Mouse (Mus musculus) gastrocnemius, postnatal 36 days (tissue): ENCODE measurements at regions not wholly inside any gene's neighbourhood (a gene's known extent, or its start where the extent isn't known, plus 50 kb on each side); places are given as distances from the start of the nearest gene placed in this dataset.
A peak's percentile ranks its signal among the peaks of the same experiment; 100 is the strongest.
"Not testable (repeated sequence)": the region's sequence is repeated elsewhere in the genome, so short reads cannot be mapped to it uniquely, and the experiment has no call there.

Source experiments
- DNase-seq, 2 experiments: peaks; one replicate each; pipeline ENCODE4 v3.0.0; 2022
- intact Hi-C: fragments of 180-260 bp; cut with DNase I; formaldehyde crosslinking; loops from one replicate; pipeline ENCODE4 v1.15.1; 2025

DNA sequence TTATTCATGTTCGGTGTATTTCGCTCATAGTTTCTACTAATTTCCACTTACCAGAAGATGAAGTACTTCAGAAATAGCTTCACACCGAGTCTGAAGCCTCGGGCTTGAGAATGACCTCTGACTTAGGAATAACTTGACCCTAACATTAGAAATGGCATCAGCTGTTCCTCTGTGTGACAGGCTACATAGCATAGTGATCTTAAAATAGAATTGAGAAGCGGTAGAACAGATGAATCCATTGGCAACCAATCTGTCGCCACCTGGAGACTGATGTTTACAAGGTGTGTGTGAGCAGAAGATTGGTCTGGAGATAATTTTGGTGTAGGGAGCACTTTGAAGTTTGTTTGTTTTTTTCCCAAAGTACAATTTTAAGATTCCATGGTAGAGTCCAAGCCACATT is 60.9 kb upstream of the Ahi1 start:
- intact Hi-C loops, result no loop called here
- DNase-seq, result no peak

DNA sequence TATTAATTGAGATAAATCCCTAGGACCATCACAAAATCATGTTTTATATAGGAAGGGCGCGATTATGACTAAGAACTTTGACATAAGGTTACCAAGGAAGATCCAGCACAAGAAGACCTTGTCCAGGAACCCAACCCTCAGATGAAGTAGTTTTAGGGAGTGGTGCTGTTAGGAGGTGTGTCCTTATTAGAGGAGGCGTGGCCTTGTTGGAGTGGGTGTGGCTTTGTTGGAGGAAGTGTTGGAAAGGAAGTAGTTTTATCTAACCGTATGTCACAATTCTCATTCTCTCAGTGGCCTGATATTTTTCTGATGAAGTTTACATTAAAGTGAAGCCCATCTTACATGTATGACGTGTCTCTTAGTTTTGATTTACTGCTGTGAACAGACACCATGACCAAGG is 68.7 kb upstream of the Ahi1 start:
- intact Hi-C loops, result no loop called here
- DNase-seq, result no peak

DNA sequence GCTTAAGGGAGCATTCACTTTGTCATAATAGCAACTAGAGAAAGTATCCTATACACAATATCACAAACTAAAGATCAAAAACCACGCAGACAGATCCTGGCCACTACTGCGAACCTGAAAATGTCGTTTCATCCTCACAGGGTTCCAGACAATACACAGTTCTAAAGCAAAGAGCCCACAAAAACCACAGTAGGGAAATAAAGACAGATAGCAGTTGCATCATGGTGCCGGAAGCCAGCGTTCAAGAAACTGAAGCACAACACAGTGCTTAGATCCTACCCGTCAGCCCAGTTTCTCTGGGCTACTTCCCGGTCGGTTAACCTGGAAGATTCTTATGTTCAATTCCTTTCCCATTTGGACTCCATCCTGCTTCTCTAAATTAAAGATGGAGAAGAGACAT is 69.7 kb upstream of the Ahi1 start:
- intact Hi-C loops, result no loop called here
- DNase-seq, result no peak

DNA sequence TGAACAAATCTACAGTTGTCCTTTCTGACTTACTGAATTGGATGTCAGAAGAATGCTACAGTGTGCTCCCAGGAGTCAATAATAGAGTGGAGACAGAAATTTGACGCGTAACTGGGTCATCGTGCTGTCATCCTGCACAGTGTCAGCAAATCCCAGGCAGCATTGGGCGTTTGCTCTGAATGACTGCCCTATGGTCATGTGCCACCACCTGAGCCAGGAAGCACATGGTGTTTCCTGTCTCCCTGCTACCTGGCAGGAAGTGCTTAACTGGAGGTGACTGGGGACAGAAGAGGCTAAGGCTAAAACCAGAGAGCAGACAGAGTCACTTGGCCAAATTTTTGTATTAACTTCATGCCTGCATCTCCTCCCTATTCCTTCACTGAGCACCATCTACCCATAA is 72.1 kb upstream of the Ahi1 start:
- no peak for DNase-seq
- intact Hi-C loops, result no loop called here

DNA sequence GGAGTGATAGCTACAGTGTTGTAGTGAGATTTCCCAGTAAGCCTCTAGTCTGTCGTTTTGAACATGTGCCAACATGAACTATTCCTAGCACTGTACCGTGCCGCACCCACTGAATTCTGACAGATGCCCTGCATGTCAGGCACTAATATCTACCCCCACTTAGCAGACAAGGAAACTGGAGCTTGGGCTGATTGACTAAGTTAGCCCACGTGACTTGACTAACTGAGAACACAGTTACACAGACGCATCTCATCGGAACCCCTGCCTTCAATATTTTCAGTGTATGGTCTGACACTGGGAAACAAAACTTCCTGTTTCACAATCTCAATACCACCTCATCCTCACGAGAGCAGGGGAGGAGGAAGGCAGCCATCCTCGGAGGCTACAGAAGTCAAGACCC is 72.9 kb upstream of the Ahi1 start:
- intact Hi-C loops, result no loop called here
- DNase-seq, result no peak

DNA sequence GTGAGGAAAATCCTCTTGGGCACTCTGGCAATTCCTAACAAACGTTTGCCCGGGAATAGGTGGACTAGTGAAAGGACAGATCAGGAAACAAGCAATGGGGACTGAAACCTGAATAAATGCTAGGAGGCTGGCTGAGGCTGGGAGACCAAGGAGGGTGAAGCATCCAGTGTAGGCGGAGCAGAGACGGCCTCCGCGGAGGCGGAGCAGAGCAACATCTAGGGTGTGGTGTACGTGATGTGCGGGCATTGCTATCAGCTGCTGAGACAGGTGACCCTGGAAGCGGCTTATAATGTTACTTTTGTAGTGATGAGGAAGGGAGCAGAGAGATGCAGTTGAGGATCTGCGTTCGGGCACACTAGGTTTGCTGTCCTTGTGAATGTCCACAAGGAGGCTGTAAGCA is 85.3 kb upstream of the Ahi1 start:
- no peak for DNase-seq
- intact Hi-C loops, result no loop called here

DNA sequence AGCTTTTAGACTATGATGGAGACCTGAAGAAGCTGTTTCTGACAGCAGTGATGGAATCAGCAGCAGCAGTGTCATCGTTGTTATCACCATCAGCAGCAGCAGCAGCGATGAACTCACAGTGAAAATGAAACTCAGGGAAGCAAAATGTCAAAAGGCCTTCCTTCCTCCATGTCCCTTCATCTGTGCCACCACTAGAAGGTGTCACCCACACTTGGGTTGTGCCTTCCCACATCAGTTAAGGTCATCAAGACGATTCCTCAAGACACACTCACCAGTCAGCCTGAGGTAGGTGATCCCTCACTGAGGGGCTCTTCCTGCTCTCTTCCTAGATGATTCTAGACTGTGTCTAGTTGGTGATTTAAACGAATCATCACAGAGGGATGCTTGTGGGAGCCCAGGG is 87.3 kb upstream of the Ahi1 start:
- DNase-seq, result no peak
- intact Hi-C loops, result no loop called here

DNA sequence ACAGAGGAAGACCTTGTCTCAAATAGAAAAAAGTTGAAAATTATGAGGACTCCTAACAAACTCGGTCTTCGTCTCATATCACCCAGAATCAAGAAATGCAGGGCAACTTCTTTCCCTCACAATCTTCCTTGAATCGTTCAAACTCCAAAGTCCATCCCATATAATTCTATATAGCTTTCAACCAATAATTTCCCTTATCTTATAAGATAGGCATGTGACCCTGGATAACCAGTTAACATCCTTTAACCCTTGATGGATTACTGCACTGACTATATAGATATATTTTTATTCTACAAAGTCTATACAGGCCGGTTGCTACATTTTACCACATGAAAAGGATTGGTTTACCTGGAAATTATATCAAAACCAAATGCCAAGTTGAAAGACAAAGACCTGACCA is 94.9 kb upstream of the Ahi1 start:
- intact Hi-C loops, result no loop called here
- DNase-seq, result no peak

DNA sequence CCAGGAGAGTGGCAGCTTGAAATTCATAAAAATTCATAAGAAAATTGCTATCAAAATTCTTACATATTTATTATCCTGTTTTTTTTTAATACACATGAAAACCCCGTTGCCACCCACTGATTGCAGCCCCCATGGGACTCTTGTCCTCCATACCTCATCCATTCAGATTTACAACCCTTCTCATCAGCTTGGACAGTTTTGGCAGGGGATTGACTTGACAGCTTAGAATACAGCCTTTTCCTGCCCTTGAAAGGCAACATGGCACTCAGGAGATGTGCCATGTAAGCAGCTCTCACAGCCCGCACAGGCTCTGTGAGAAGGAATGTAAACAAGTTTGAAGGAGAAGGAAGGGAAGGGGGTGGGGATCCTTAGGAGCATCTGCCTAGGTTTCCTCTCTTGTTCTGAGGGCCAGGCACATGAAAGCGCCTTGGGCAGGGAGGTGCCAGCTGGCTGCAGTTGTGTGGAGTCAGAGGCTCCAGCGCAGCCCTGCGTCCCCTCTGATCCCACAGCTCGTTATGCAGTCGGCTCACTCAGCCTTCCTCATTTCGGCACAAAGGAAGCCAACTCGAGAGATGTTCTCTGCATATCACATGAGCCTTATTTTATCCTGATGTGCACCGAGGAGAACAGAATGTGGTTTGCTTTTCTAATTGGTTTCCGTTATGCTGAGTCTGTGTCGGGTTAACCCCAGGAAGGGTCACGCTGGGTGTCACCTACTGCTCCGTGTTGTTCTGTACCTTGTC is 97.6 kb upstream of the Ahi1 start:
- intact Hi-C loops, result no loop called here
- DNase-seq, result peak; percentile 33 to 44

DNA sequence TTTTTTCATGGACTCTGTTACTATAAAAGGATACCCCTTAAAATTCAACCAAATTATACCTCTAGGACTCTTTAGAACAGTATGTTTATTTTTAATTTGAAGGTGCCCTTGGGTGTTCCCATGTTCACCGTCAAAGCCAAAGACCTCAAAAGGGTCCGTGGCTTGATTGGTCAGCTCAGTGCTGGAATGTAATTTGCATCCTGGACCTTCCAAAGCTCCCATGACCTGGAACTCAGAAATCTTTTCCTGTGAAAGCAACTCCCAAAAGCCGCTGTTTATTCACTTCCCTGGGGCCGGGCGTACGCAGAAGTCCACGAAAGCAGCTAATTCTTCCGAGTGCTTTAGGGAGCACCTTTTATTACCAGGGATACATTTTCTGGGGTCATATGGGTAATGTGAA is 105.1 kb upstream of the Ahi1 start:
- intact Hi-C loops, result no loop called here
- DNase-seq, result no peak

DNA sequence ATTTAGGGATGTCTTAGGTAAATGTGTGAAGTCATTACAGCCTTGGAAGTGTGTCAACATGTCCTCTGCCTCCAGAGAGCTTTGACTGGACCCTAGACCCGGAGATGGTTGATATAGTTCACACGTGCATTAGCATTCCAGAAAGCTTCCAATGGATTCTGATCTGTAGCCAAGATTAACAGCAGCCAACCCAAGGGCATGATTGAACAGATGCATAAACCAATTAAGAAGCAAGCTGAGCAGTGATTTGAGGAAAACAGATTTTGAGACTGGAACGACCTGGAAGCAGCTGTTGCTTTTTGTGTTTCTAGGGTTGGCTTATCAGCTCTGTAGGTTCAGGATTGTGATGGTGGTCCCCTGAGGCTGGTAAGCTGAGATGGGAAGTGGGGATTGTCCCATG is 109.1 kb upstream of the Ahi1 start:
- intact Hi-C loops, result no loop called here
- no peak for DNase-seq

DNA sequence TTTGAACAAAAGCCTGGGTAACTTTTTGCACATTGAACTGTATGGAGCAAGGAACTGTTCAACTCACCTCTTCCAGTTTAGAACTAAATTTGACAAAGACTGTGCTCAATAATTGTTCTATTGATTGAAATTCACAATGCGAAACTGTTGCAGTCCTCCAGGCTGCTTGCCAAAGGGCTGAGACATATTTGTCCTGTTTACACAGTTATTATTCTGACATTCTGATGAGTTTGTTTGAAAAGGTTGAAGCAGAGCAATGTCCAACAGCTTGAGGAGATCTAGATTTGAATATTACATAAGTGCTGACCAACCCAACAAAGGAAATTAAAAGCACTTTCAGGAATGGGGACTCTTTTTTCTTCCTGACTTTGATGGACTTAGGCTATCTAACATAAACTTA is 110.2 kb upstream of the Ahi1 start:
- DNase-seq, result no peak
- intact Hi-C loops, result no loop called here

DNA sequence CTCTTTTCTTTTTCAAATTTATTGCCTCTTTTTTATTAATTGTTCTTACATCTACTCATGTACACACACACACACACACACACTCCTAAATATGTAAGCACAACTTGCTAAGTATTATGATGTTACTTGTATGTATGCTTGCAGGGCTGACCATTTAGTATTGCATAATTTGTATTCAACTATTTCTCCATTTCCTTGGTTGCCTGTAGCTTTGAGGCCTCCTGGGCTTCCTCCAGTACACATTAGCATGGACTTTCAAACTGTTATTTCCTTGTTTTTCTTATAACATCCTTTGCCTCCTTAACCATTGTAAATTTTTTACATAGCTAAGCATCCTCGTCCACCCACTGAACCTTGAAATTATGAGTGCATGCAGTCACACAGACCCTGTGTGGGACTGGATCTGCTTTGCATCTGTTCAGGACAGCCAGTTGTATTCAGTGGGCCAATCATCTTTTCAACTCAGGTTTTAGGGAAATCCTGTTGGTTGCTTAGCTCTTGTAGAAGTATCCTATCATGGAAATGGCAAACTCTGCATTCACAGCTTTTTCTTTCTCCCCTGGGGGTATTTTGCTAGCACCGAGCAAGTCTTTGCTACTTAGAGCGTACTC is 110.8 kb upstream of the Ahi1 start:
- intact Hi-C loops, result no loop called here
- no peak for DNase-seq

DNA sequence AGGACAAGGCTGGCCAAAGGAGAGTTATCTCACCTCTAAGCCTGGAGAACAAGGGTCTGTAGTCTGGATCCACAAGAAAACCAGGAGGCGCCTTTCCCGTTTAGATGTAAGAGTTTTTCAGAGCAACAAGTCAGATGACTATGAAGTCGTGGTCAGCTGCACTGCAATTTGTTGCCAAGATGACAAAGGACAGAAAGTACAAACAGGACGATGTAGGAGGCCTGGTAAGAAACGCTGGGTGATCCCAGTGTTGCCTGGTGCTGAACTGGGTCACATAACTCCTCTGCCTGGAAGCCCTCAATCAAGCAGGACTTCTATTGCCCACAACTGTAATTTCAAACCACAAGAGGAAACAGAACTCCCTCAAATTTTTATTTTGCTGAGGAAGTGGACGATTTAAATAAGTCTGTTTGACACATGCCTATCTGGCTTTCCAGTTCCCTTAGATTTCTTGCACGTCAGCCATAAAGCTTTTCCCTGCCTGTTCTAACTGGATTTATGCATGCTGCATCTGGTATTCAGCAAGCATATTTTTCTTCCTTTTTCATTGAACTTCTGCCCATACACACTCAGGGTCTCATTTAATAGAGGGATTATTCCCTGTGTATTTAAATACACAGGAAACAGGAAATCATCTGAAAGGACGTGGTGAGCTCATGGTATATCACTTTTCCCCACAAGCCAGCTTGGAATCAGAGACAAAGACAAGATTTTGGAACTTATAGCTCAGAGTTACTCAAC is 113.5 kb upstream of the Ahi1 start:
- intact Hi-C loops, result no loop called here

DNA sequence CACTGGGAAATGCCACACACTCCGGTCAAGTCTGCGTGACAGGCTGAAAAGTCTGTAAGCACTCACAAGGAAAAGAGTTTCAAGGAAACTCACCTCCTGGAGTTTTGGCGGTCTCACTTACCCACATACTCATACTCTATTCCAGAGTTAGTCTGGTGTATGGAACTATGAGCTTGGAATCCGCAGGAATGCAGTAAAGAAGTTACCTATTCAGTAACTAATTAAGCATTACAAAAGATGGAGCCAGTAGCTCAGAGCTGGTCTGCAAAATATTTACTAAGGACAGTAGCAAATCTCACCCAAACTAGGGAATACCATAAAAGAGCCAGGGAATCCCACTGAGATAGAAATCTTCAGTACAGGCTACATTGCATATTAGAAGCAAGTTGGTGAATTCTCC is 111.9 kb upstream of the Pde7b start:
- DNase-seq, intact Hi-C loops: not testable (repeated sequence)

More for the DNA sequence above, 113.5 kb upstream of the Ahi1 start:
- DNase-seq, result no peak

DNA sequence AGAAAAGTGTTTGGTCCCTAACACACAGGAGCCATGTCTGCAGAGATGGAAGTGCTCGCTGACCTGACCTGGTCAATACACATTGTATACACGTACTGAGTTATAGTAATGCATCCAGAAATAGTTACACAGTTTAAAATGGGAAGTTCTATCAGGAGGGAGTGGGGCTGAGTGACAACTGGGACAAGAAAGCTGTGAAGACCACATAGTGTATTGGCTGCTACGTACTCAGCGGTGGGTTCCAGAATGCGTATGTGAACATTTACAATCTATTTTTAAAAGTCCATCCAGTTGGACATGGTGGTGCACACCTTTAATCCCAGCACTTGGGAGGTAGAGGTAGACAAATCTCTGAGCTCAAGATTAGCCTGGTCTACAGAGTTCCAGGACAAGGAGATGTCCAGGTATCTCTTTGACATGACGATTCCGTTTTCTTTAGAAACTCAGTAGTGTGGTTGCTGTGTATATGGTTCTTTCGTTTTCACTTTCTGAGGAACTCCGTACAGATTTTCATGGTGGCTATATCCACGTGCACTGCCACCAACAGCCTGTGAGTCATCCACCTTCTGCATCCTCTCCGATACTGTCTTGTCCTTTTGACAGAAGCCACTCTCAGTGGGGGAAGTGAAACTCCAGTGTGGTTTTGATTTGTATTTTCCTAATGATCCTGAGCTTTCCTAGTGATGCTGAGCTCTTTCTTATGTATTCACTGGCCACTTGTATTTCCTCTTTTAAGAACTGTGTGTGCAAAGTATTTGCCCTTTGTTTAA is 110.1 kb upstream of the Pde7b start:
- intact Hi-C loops, result no loop called here
- DNase-seq, result no peak

DNA sequence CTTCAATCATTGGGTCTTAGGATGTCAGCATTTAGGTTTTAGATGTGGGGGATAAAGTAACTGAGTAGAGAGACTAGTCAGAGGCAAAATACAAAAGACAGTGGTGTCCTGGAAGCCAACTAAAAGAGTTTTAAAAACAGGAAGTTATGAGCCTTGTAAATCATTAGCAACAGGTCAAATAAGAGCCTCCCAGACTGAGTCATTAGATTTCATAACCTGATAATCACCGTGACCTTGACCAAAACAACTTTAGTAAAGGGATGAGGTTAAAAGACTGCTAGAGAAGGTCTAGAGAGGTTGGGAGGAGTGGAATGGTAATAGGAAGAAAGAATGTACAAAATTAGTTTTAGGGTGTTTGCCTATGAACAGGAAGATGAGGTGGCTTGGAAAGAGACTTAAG is 103.4 kb upstream of the Pde7b start:
- DNase-seq, result no peak
- intact Hi-C loops, result no loop called here

DNA sequence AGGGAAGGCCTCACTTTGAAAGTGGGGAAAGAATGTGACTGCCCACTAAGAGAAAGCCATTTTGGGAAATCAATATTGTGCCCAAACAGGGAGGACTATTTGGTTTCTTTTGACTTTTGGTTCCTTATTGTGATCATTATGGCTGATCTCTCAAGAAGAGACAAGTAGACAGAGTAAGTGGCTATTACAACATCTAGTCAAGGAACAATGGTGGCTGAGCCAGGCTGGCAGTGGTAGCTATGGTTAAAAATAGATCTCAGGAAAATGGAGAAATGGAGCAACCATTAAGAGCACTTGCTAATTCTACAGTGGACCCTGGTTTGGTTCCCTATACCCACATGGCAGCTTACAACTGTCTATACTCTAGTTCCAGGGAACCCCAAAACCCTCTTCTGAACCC is 102.6 kb upstream of the Pde7b start:
- intact Hi-C loops, result no loop called here
- DNase-seq, result no peak

DNA sequence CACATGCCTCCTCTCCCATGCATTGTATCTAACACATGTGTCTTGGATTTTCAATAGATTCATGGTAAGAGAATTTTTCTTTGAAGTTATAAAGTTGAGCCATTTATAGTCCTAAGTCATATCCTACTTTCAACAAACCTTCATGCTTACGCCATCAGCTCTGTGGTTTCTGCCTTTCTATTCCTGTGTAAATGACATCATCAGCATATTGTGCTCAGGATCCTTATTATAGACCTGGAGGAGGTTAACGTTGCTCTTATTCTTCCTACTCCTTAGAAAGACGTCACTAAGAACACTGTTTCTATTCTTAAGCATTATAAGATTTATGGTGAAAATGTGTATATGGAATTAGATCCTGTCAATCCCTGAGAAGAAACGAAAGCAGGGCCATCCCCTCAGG is 93.7 kb upstream of the Pde7b start:
- intact Hi-C loops, result no loop called here

DNA sequence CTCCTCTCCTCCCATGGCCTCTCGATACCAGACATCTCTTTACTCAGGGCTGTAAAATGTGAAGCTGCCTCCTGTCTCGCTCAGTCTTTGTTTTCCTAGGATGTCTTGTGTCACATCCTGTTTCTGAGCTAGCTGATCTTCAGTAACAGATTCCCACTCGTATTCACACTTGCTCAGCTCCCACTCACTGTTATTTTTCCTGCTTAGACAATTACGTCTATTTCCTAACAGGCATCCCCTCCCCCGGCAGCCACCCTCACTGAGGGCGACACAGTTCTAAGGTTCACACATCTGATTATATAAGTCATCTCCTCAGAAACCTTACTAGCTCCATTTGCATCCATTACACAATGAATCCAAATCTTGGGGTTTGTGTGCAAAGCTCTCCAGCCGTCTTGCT is 74.9 kb upstream of the Pde7b start:
- DNase-seq, result no peak
- intact Hi-C loops, result no loop called here

More for the DNA sequence above, 93.7 kb upstream of the Pde7b start:
- no peak for DNase-seq

DNA sequence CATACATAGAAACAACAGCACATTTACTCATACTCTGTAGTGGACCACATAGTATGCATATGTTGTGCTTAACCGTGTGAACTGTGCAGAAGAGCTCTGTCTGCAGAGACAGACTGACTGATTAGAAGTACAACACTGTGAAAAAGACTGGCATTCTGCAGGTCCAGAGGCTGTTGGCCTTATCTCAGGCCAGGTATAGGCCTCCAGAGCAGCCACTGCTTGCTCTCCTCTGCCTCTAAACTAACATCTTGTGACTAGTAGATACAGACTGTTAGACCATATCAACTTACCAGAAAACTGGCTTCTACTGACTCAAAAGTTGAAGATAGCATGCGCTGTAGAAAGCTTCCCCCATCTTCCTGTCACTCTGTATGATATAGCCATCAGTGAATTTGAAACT is 73.5 kb upstream of the Pde7b start:
- no peak for DNase-seq
- intact Hi-C loops, result no loop called here
